22 mouse cellular contexts compared by ENCODE assay signal in the genomic region with DNA sequence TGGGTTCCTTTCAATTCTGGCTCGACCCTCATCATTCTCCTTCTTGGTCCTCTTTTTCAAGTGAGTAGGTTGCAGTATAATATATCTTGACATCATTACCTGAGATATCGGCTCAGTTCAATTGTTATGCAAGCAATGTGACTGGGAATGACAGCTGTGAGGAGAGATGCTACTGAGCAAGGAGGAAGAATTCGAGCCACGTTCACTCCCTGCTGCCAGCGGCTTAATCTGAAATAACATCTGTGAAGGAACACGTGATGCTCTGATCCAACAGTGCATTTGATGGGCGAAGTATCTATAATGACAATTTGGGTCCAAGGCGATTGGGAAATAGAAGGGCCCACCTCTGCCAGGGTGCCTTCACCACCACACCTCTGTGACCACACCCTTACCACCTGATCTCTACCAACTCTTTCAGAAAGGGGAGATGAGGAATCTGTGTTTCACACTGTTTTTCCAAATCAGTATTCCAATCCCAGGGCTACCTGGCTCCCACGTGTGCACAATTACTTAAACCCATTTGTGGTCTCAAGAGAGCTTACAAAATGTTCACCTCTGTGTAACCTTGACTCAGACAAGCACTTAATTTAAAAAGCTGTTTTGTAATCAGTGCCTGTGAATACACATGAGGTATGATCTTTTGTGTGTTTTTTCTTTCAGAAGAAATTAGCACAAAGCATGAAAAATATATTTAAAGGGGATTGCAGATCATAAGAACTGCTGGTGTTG.
DNase-seq lines count a peak whose midpoint lies in the region; ATAC-seq and TF ChIP-seq lines count a peak whose summit lies in the region.
"Had no signal": no experiment of that assay in that cellular context is flagged by ENCODE, and none has a peak within 500 bp of the region (broad histone marks: within the 10 kb centered on the region; RNA-seq: fewer than 3 reads in every experiment).

No protein-coding gene starts in this region.

- H3K27me3 ChIP-seq in forebrain, postnatal 0 days (ENCODE audit: insufficient read depth, low read length): no peaks in the 10 kb centered on the region
- H3K27me3 ChIP-seq in forebrain, embryonic 10.5 days (ENCODE audit: poor library complexity, severe bottlenecking): no peaks in the 10 kb centered on the region
- no peaks in the 10 kb centered on the region for H3K27me3 ChIP-seq in hindbrain, embryonic 16.5 days (replicated peaks; ENCODE audit: control insufficient read depth, insufficient read depth, low read length)
- H3K27me3 ChIP-seq in hindbrain, embryonic 10.5 days (ENCODE audit: insufficient read depth, poor library complexity, severe bottlenecking): no peaks in the 10 kb centered on the region
- no peaks in the 10 kb centered on the region for H3K27me3 ChIP-seq in midbrain, embryonic 15.5 days (replicated peaks)
- no peaks in the 10 kb centered on the region for H3K27me3 ChIP-seq in midbrain, embryonic 11.5 days (ENCODE audit: control insufficient read depth, insufficient read depth, low read length)
- no peaks in the 10 kb centered on the region for H3K27me3 ChIP-seq in midbrain, embryonic 16.5 days (ENCODE audit: control insufficient read depth, insufficient read depth, low read depth, low read length)
- H3K27me3 ChIP-seq: CH12.LX; embryonic facial prominence, embryonic 12.5 days; heart, embryonic 13.5 days had no signal

- no peak overlapping the region for H3K4me3 ChIP-seq in forebrain, postnatal 0 days (ENCODE audit: low read depth, low read length)
- no peak overlapping the region for H3K4me3 ChIP-seq in forebrain, embryonic 10.5 days
- H3K4me3 ChIP-seq in hindbrain, embryonic 16.5 days (ENCODE audit: low read length): no peak overlapping the region
- no peak overlapping the region for H3K4me3 ChIP-seq in hindbrain, embryonic 10.5 days
- H3K4me3 ChIP-seq in midbrain, embryonic 15.5 days: no peak overlapping the region
- no peak overlapping the region for H3K4me3 ChIP-seq in midbrain, embryonic 11.5 days (ENCODE audit: low read depth, low read length)
- H3K4me3 ChIP-seq in midbrain, embryonic 16.5 days (ENCODE audit: low read depth, low read length): no peak overlapping the region
- H3K4me3 ChIP-seq: embryonic facial prominence, embryonic 12.5 days; heart, embryonic 13.5 days had no signal

- 71% methylated on average over 9 of the region's 9 CpGs for WGBS in forebrain, postnatal 0 days
- 85% methylated on average over 9 of the region's 9 CpGs for WGBS in forebrain, embryonic 10.5 days
- 64% methylated on average over 9 of the region's 9 CpGs for WGBS in hindbrain, embryonic 16.5 days
- 78% methylated on average over 9 of the region's 9 CpGs for WGBS in hindbrain, embryonic 10.5 days
- 44% methylated on average over 9 of the region's 9 CpGs for WGBS in midbrain, embryonic 15.5 days
- WGBS in midbrain, embryonic 11.5 days: 69% methylated on average over 9 of the region's 9 CpGs
- 46% methylated on average over 9 of the region's 9 CpGs for WGBS in midbrain, embryonic 16.5 days

- DNase-seq in forebrain, postnatal 0 days: no peak
- no peak for DNase-seq in forebrain, embryonic 10.5 days (ENCODE audit: extremely low spot score, low spot score)
- no peak for DNase-seq in hindbrain, embryonic 10.5 days (ENCODE audit: low spot score)
- no peak for DNase-seq in midbrain, embryonic 11.5 days (ENCODE audit: low spot score, missing footprints)
- DNase-seq: adrenal gland, postnatal 14 days; cerebellum, adult 11 months; cerebellum, adult 8-10 months; cerebellum, postnatal 14 days; embryo, embryonic 11 days; gastrocnemius, postnatal 14 days; heart, postnatal 36 days; kidney, adult 2 months had no signal

- no peak overlapping the region for H3K4me2 ChIP-seq in forebrain, postnatal 0 days (ENCODE audit: low read depth)
- H3K4me2 ChIP-seq in hindbrain, embryonic 16.5 days (ENCODE audit: low read length): no peak overlapping the region
- H3K4me2 ChIP-seq in midbrain, embryonic 15.5 days: no peak overlapping the region
- H3K4me2 ChIP-seq in midbrain, embryonic 11.5 days: no peak overlapping the region
- H3K4me2 ChIP-seq in midbrain, embryonic 16.5 days (ENCODE audit: low read length): no peak overlapping the region
- H3K4me2 ChIP-seq: embryonic facial prominence, embryonic 12.5 days; heart, embryonic 13.5 days had no signal

- no peak overlapping the region for H3K9ac ChIP-seq in forebrain, postnatal 0 days
- H3K9ac ChIP-seq in hindbrain, embryonic 16.5 days (ENCODE audit: low read depth, low read length): no peak overlapping the region
- H3K9ac ChIP-seq in midbrain, embryonic 15.5 days: no peak overlapping the region
- no peak overlapping the region for H3K9ac ChIP-seq in midbrain, embryonic 11.5 days (ENCODE audit: low read length)
- H3K9ac ChIP-seq in midbrain, embryonic 16.5 days (ENCODE audit: low read depth, low read length): no peak overlapping the region
- H3K9ac ChIP-seq: embryonic facial prominence, embryonic 12.5 days; heart, embryonic 13.5 days had no signal

- no peaks in the 10 kb centered on the region for H3K4me1 ChIP-seq in forebrain, postnatal 0 days (ENCODE audit: insufficient read depth)
- peaks cover 8% of the 10 kb centered on the region; the same call in 1 of the 2 replicates for H3K4me1 ChIP-seq in forebrain, embryonic 10.5 days
- no peaks in the 10 kb centered on the region for H3K4me1 ChIP-seq in hindbrain, embryonic 16.5 days (ENCODE audit: control insufficient read depth, insufficient read depth, low read depth, low read length)
- H3K4me1 ChIP-seq in hindbrain, embryonic 10.5 days (replicated peaks): peaks cover 11% of the 10 kb centered on the region; the same call in 1 of the 2 replicates
- H3K4me1 ChIP-seq in midbrain, embryonic 15.5 days: peaks cover 17% of the 10 kb centered on the region; the same call in 1 of the 2 replicates
- H3K4me1 ChIP-seq in midbrain, embryonic 11.5 days (ENCODE audit: control insufficient read depth, insufficient read depth, low read length): no peaks in the 10 kb centered on the region; the same call in 1 of the 2 replicates
- peaks cover 20% of the 10 kb centered on the region for H3K4me1 ChIP-seq in midbrain, embryonic 16.5 days (ENCODE audit: control insufficient read depth, insufficient read depth, low read length)
- H3K4me1 ChIP-seq: embryonic facial prominence, embryonic 12.5 days; heart, embryonic 13.5 days had no signal

- H3K27ac ChIP-seq in forebrain, postnatal 0 days (ENCODE audit: low read depth, low read length): no peak overlapping the region
- H3K27ac ChIP-seq in forebrain, embryonic 10.5 days: no peak overlapping the region
- H3K27ac ChIP-seq in hindbrain, embryonic 16.5 days (ENCODE audit: low read depth, low read length): no peak overlapping the region
- no peak overlapping the region for H3K27ac ChIP-seq in hindbrain, embryonic 10.5 days
- H3K27ac ChIP-seq in midbrain, embryonic 15.5 days: peak overlapping the region; percentile 34; the same call in 1 of the 2 replicates
- no peak overlapping the region for H3K27ac ChIP-seq in midbrain, embryonic 11.5 days (ENCODE audit: low read depth, low read length)
- peak overlapping the region; percentile 13 for H3K27ac ChIP-seq in midbrain, embryonic 16.5 days (ENCODE audit: low read length)
- H3K27ac ChIP-seq: embryonic facial prominence, embryonic 12.5 days; heart, embryonic 13.5 days had no signal

- ATAC-seq in forebrain, postnatal 0 days: peak; percentile 42; the same call in 1 of the 2 replicates
- peak; percentile 42 for ATAC-seq in hindbrain, embryonic 16.5 days
- ATAC-seq in midbrain, embryonic 15.5 days (replicated peaks): peak; percentile 60; the same call in 1 of the 2 replicates
- no peak for ATAC-seq in midbrain, embryonic 11.5 days (ENCODE audit: low FRiP score)
- peak; percentile 62; the same call in 1 of the 2 replicates for ATAC-seq in midbrain, embryonic 16.5 days
- ATAC-seq: activated CD4-positive, CD25-positive, alpha-beta regulatory T cell, adult 4 months; forebrain, embryonic 16.5 days; intestine, embryonic 16.5 days; Patski had no signal

- TF ChIP-seq CTCF in forebrain, postnatal 0 days (IDR thresholded peaks at IDR 0.05; ENCODE audit: low read depth): no peak

- no peaks in the 10 kb centered on the region for H3K9me3 ChIP-seq in forebrain, postnatal 0 days (ENCODE audit: low read length)
- no peaks in the 10 kb centered on the region for H3K9me3 ChIP-seq in forebrain, embryonic 10.5 days
- no peaks in the 10 kb centered on the region for H3K9me3 ChIP-seq in hindbrain, embryonic 16.5 days (ENCODE audit: control insufficient read depth, low read length)
- no peaks in the 10 kb centered on the region for H3K9me3 ChIP-seq in hindbrain, embryonic 10.5 days
- no peaks in the 10 kb centered on the region for H3K9me3 ChIP-seq in midbrain, embryonic 15.5 days
- no peaks in the 10 kb centered on the region for H3K9me3 ChIP-seq in midbrain, embryonic 11.5 days (ENCODE audit: control insufficient read depth, low read length)
- no peaks in the 10 kb centered on the region for H3K9me3 ChIP-seq in midbrain, embryonic 16.5 days (replicated peaks; ENCODE audit: control insufficient read depth, low read length, poor library complexity, severe bottlenecking)
- H3K9me3 ChIP-seq: embryonic facial prominence, embryonic 12.5 days; heart, embryonic 13.5 days had no signal

- H3K36me3 ChIP-seq in forebrain, postnatal 0 days (ENCODE audit: insufficient read depth): no peaks in the 10 kb centered on the region
- H3K36me3 ChIP-seq in forebrain, embryonic 10.5 days (replicated peaks): no peaks in the 10 kb centered on the region
- H3K36me3 ChIP-seq in hindbrain, embryonic 16.5 days (ENCODE audit: control insufficient read depth, insufficient read depth, low read length): no peaks in the 10 kb centered on the region
- no peaks in the 10 kb centered on the region for H3K36me3 ChIP-seq in hindbrain, embryonic 10.5 days
- no peaks in the 10 kb centered on the region for H3K36me3 ChIP-seq in midbrain, embryonic 15.5 days (replicated peaks)
- no peaks in the 10 kb centered on the region for H3K36me3 ChIP-seq in midbrain, embryonic 11.5 days (ENCODE audit: control insufficient read depth, insufficient read depth, low read length)
- no peaks in the 10 kb centered on the region for H3K36me3 ChIP-seq in midbrain, embryonic 16.5 days (ENCODE audit: control insufficient read depth, insufficient read depth, low read length)
- H3K36me3 ChIP-seq: embryonic facial prominence, embryonic 12.5 days; heart, embryonic 13.5 days had no signal

Comparison
In these comparisons a context has a peak if more than half of its experiments do, and no peak if none do; other contexts are left out.
1. H3K27ac ChIP-seq: peak in midbrain, embryonic 15.5 days (single experiment) and midbrain, embryonic 16.5 days (single experiment); none in forebrain, postnatal 0 days (single experiment), forebrain, embryonic 10.5 days (single experiment), hindbrain, embryonic 16.5 days (single experiment), hindbrain, embryonic 10.5 days (single experiment) and midbrain, embryonic 11.5 days (single experiment).